Mouse (Mus musculus) megakaryocyte, embryonic 14.5 days (primary cell): ENCODE measurements at regions not wholly inside any gene's neighbourhood (a gene's known extent, or its start where the extent isn't known, plus 50 kb on each side); places are given as distances from the start of the nearest gene placed in this dataset.

Experiments used
- FLI1 ChIP-seq: IDR thresholded peaks from 2 replicates; pipeline ENCODE4 v1.6.1; 2012; ENCODE audit warnings: low read length, inconsistent platforms, mixed read lengths
- GATA1 ChIP-seq: IDR thresholded peaks from 3 replicates; pipeline ENCODE4 v1.6.1; 2012; ENCODE audit warnings: mixed read lengths, low read length, inconsistent platforms, borderline replicate concordance

DNA sequence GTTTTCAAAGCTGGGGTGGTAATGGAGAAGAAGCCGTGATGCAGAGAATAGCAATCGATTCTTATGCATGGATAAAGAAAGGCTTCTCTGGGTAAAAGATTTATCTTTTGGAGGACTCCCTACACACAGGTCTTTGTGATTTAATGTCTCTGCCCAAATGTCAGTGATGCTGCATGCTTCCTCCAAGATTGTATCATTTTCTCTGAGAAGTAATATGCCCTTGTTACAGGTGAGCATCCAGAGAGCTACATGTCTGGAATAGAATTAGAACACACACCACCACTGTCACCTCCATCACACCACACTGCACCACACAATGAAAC, 346.0 kb downstream of the Tm4sf1 start:
- TF ChIP-seq GATA1 (no peak), FLI1 (no peak)
